Mouse (Mus musculus): Measurements from ENCODE around the gene Zscan20. TPM values are rescaled to one million over a fixed set of nuclear protein-coding genes. Genes with fewer than 3 reads are reported as not detected.
"Not testable (repeated sequence)": the region's sequence is repeated elsewhere in the genome, so short reads cannot be mapped to it uniquely, and the experiment has no call there.

Zscan20 gene
- polyA plus RNA-seq, 1 experiment from 2014 or later: 4.1 TPM

DNA sequence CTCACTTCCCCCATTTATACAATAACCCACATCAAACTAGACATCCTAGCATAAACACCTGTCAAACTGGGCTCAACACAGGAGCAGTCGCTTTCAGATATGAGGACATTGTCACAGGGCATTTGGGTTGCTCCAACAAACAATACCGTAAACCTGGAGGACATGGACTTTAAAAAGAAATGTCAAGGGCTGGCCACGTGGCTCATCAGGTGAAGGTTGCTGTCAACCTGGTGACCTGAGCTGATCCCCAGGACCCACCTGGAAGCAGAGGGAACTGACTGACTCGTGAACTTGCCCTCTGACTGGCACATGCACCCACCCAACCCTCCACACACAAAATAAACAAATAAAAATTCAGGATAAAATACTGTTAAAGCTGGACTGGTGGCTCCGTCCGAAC is 10.7 kb upstream of the Zscan20 start:
- no peak for ATAC-seq (replicated peaks; ENCODE audit: insufficient number of reproducible peaks, low FRiP score, low TSS enrichment, low read depth)

DNA sequence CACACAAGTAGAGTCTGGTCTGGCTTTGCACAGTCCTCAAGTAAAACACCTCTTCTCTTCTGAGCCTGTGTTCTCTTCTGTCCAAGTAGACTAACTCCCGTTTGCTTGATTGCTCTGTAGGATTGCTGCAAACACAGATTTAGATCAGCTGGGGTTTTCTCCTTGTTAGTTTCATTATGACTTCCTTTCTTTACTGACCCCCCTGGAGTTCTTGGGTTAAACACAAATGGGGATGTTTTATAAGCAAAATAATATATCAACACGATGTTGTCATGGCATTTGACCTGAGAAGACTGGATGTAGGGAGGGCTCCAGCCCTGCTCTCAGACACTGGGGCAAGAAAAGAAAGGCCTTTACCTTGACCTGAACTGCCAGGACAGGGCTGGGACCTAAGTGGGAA is 9.1 kb upstream of the Zscan20 start:
- Histone ChIP-seq H3K4me3 (ENCODE audit: low read depth, low read length) (no peak overlapping the region), H3K9ac (replicated peaks; ENCODE audit: low read length) (no peak overlapping the region), H3K27me3 (ENCODE audit: control insufficient read depth, insufficient read depth, low read length) (no peaks in the 10 kb centered on the region; the same call in 1 of the 2 replicates), H3K27ac (replicated peaks; ENCODE audit: low read depth, low read length) (no peak overlapping the region), H3K4me1 (ENCODE audit: control insufficient read depth, insufficient read depth, low read length) (peaks cover 4% of the 10 kb centered on the region; the same call in 1 of the 2 replicates), H3K36me3 (replicated peaks; ENCODE audit: control insufficient read depth, insufficient read depth, low read depth, low read length) (no peaks in the 10 kb centered on the region), H3K4me2 (ENCODE audit: low read depth, low read length) (no peak overlapping the region), H3K9me3 (replicated peaks; ENCODE audit: control insufficient read depth, low read length) (no peaks in the 10 kb centered on the region)
- no peak for DNase-seq (ENCODE audit: low spot score)
- ATAC-seq (replicated peaks; ENCODE audit: insufficient number of reproducible peaks, low FRiP score, low TSS enrichment, low read depth): no peak
- 37% methylated on average over 2 of the region's 2 CpGs for WGBS

More for the DNA sequence above, 10.7 kb upstream of the Zscan20 start:
- H3K4me3 ChIP-seq (ENCODE audit: low read depth, low read length): no peak overlapping the region
- H3K4me2 ChIP-seq (ENCODE audit: low read depth, low read length): no peak overlapping the region
- no peaks in the 10 kb centered on the region for H3K36me3 ChIP-seq (replicated peaks; ENCODE audit: control insufficient read depth, insufficient read depth, low read depth, low read length)
- H3K27me3 ChIP-seq (ENCODE audit: control insufficient read depth, insufficient read depth, low read length): no peaks in the 10 kb centered on the region; the same call in 1 of the 2 replicates
- no peak overlapping the region for H3K27ac ChIP-seq (replicated peaks; ENCODE audit: low read depth, low read length)
- H3K4me1 ChIP-seq (ENCODE audit: control insufficient read depth, insufficient read depth, low read length): peaks cover 4% of the 10 kb centered on the region; the same call in 1 of the 2 replicates
- DNase-seq (ENCODE audit: low spot score): no peak
- no peaks in the 10 kb centered on the region for H3K9me3 ChIP-seq (replicated peaks; ENCODE audit: control insufficient read depth, low read length)
- 77% methylated on average over 6 of the region's 6 CpGs for WGBS
- no peak overlapping the region for H3K9ac ChIP-seq (replicated peaks; ENCODE audit: low read length)

DNA sequence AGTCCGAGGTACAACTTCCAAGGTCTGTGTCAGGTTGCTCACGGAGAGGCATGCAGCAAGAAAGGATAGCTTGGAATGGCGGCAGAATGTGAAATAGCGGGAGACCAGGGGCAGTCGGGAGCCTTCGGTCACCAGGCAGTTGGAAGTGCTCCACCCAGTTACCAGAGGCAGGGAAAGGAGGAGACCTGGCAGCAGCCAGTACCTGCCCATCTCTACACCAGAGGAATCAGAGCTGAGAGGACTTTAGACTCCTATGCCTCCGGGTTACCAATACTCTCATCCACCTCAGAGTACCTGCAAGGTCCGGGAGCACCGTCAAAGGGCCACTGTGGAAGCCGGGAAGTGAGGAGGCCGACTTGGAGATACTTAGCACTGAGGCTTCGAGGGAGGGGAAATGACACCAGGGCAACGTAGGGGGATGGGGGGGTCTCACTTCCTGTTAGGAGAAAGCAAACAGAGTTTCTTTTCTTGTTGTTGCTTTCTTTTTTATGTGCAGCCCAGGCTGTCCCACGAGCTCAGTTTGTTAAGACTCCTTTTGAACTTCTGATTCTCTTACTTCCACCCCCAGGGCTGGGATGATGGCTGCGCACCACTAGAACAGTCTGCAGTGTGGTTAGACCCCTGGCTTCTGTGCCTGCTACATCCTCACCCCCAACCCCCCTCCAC is 8.5 kb upstream of the Zscan20 start, which contains the start of gene Tlr12:
Gene Tlr12 (minus strand): TSS at position 374 of the 666 bp plus-strand sequence.
- no peak for ATAC-seq (replicated peaks; ENCODE audit: insufficient number of reproducible peaks, low FRiP score, low TSS enrichment, low read depth)
- H3K27me3 ChIP-seq (ENCODE audit: control insufficient read depth, insufficient read depth, low read length): no peaks in the 10 kb centered on the region; the same call in 1 of the 2 replicates
- DNase-seq (ENCODE audit: low spot score): peak; percentile 16
- H3K27ac ChIP-seq (replicated peaks; ENCODE audit: low read depth, low read length): no peak within 1 kb of the TSS
- H3K36me3 ChIP-seq (replicated peaks; ENCODE audit: control insufficient read depth, insufficient read depth, low read depth, low read length): no peaks in the 10 kb centered on the region
- H3K4me2 ChIP-seq (ENCODE audit: low read depth, low read length): no peak within 1 kb of the TSS
- no peaks in the 10 kb centered on the region for H3K9me3 ChIP-seq (replicated peaks; ENCODE audit: control insufficient read depth, low read length)
- H3K4me3 ChIP-seq (ENCODE audit: low read depth, low read length): no peak within 1 kb of the TSS
- no peak within 1 kb of the TSS; the same call in 1 of the 2 replicates for H3K9ac ChIP-seq (replicated peaks; ENCODE audit: low read length)
- 43% methylated on average over 15 of the region's 15 CpGs for WGBS
- H3K4me1 ChIP-seq (ENCODE audit: control insufficient read depth, insufficient read depth, low read length): peaks cover 4% of the 10 kb centered on the region; the same call in 1 of the 2 replicates

DNA sequence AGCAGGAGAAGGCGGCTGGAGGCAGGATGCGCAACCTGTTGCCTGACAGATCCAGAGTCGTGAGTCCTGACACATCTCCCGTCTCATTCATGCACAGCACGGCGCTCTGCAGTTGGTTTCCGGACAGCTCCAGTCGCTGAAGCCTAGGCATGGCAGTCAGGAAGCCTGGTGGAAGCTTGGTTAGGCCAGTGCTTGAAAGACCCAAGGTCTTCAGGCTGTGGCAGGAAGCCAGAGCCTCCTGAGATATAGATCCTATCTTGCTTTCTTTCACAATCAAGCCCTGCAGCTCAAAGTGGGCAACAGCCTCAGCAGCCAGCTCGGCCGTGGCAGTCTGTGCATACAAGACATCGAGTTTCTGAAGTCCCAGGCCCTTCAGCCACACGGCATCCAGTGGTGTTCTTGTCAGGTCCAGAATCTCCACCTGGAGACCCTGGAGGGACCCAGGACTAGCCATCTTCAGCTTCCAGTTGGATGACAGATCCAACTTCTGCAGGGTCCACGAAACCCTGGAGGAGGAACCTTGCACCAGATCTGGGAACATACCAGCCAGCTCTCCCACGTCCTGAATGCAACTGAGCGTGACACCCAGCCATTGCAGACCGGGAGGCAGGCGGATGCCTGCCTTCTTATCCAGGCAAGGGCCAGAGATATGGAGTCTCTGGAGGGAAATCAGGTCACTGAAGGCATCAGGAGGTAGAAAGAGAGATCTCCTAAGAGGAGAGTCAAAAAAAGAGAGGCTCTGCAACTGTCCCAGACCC is 7.6 kb upstream of the Zscan20 start:
- no peak overlapping the region for H3K27ac ChIP-seq (replicated peaks; ENCODE audit: low read depth, low read length)
- no peak for ATAC-seq (replicated peaks; ENCODE audit: insufficient number of reproducible peaks, low FRiP score, low TSS enrichment, low read depth)
- H3K27me3 ChIP-seq (ENCODE audit: control insufficient read depth, insufficient read depth, low read length): no peaks in the 10 kb centered on the region
- DNase-seq (ENCODE audit: low spot score): no peak
- no peaks in the 10 kb centered on the region for H3K36me3 ChIP-seq (replicated peaks; ENCODE audit: control insufficient read depth, insufficient read depth, low read depth, low read length)
- 76% methylated on average over 17 of the region's 17 CpGs for WGBS
- no peak overlapping the region for H3K9ac ChIP-seq (replicated peaks; ENCODE audit: low read length)
- peaks cover 4% of the 10 kb centered on the region; the same call in 1 of the 2 replicates for H3K4me1 ChIP-seq (ENCODE audit: control insufficient read depth, insufficient read depth, low read length)
- H3K4me2 ChIP-seq (ENCODE audit: low read depth, low read length): no peak overlapping the region
- H3K9me3 ChIP-seq (replicated peaks; ENCODE audit: control insufficient read depth, low read length): no peaks in the 10 kb centered on the region
- no peak overlapping the region for H3K4me3 ChIP-seq (ENCODE audit: low read depth, low read length)

DNA sequence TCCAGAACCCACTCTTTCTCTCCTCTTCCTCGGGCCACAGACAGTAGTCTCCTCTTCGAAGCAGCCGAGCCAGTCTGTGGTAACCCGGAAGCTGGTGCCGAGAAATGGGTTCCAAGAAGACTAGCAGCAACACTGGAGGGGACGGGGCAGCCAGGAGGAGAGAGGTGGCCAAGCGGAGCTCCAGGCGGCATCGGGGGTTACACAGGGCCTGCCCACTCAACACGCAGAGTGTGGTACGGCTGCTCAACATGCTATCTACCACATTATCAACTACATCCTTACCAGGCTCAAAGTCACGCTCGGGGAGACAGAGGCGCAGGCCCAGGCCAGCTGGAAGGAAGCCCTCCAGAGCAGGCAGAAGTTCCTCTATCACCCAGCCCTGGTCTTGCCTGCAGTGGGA is 5.9 kb upstream of the Zscan20 start:
- no peaks in the 10 kb centered on the region for H3K27me3 ChIP-seq (ENCODE audit: control insufficient read depth, insufficient read depth, low read length)
- no peaks in the 10 kb centered on the region for H3K9me3 ChIP-seq (replicated peaks; ENCODE audit: control insufficient read depth, low read length)
- no peak overlapping the region for H3K4me3 ChIP-seq (ENCODE audit: low read depth, low read length)
- ATAC-seq (replicated peaks; ENCODE audit: insufficient number of reproducible peaks, low FRiP score, low TSS enrichment, low read depth): no peak
- H3K27ac ChIP-seq (replicated peaks; ENCODE audit: low read depth, low read length): no peak overlapping the region
- H3K36me3 ChIP-seq (replicated peaks; ENCODE audit: control insufficient read depth, insufficient read depth, low read depth, low read length): no peaks in the 10 kb centered on the region
- no peak overlapping the region for H3K4me2 ChIP-seq (ENCODE audit: low read depth, low read length)
- no peak for DNase-seq (ENCODE audit: low spot score)
- no peak overlapping the region for H3K9ac ChIP-seq (replicated peaks; ENCODE audit: low read length)
- WGBS: 94% methylated on average over 14 of the region's 14 CpGs
- peaks cover 4% of the 10 kb centered on the region; the same call in 1 of the 2 replicates for H3K4me1 ChIP-seq (ENCODE audit: control insufficient read depth, insufficient read depth, low read length)

DNA sequence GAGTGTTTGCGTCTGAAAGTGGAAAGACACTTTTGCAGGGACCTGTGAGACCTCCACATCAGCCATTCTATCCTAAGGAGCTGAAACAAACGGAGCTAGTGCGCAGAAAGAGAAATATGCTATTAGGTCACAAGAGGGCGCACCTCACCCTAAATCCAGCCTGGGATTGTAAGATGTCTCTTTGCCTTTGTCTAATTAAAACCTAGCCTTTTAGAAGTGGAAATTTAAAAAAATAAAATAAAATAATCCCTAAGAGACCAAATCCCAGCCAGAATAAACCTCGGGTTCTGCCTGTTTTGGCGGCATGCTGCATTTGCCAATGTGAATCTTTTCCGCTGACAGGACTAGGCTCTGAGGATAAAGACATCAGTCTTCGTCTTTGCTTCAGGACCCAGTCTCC is 3.4 kb upstream of the Zscan20 start:
- 21% methylated on average over 8 of the region's 8 CpGs for WGBS

DNA sequence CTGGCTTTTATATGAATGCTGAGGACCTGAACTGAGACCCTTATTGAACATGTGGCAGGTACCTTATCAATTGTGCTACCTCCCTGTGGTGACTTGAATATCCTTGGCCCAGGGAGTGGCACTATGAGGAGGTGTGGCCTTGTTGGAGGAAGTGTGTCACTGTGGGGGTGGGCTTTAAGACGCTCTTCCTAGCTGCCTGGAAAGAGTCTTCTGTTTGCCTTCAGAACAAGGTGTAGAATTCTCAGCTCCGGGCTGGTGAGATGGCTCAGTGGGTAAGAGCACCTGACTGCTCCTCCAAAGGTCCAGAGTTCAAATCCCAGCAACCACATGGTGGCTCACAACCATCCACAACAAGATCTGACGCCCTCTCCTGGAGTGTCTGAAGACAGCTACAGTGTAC is 1.8 kb upstream of the Zscan20 start:
- DNase-seq (ENCODE audit: low spot score); H3K4me2 ChIP-seq (ENCODE audit: low read depth, low read length); H3K4me3 ChIP-seq (ENCODE audit: low read depth, low read length); H3K27ac ChIP-seq (replicated peaks; ENCODE audit: low read depth, low read length); ATAC-seq (replicated peaks; ENCODE audit: insufficient number of reproducible peaks, low FRiP score, low TSS enrichment, low read depth); H3K36me3 ChIP-seq (replicated peaks; ENCODE audit: control insufficient read depth, insufficient read depth, low read depth, low read length); H3K27me3 ChIP-seq (ENCODE audit: control insufficient read depth, insufficient read depth, low read length); H3K9ac ChIP-seq (replicated peaks; ENCODE audit: low read length); H3K4me1 ChIP-seq (ENCODE audit: control insufficient read depth, insufficient read depth, low read length); H3K9me3 ChIP-seq (replicated peaks; ENCODE audit: control insufficient read depth, low read length): not testable (repeated sequence)
- 77% methylated on average over 3 of the region's 3 CpGs for WGBS

More for the DNA sequence above, 3.4 kb upstream of the Zscan20 start:
- Histone ChIP-seq H3K9ac (replicated peaks; ENCODE audit: low read length) (no peak overlapping the region), H3K36me3 (replicated peaks; ENCODE audit: control insufficient read depth, insufficient read depth, low read depth, low read length) (no peaks in the 10 kb centered on the region), H3K4me3 (ENCODE audit: low read depth, low read length) (no peak overlapping the region), H3K9me3 (replicated peaks; ENCODE audit: control insufficient read depth, low read length) (no peaks in the 10 kb centered on the region), H3K4me1 (ENCODE audit: control insufficient read depth, insufficient read depth, low read length) (peaks cover 2% of the 10 kb centered on the region; the same call in 1 of the 2 replicates), H3K27ac (replicated peaks; ENCODE audit: low read depth, low read length) (no peak overlapping the region), H3K27me3 (ENCODE audit: control insufficient read depth, insufficient read depth, low read length) (no peaks in the 10 kb centered on the region), H3K4me2 (ENCODE audit: low read depth, low read length) (no peak overlapping the region)
- DNase-seq (ENCODE audit: low spot score): peak; percentile 88
- ATAC-seq (replicated peaks; ENCODE audit: insufficient number of reproducible peaks, low FRiP score, low TSS enrichment, low read depth): no peak

DNA sequence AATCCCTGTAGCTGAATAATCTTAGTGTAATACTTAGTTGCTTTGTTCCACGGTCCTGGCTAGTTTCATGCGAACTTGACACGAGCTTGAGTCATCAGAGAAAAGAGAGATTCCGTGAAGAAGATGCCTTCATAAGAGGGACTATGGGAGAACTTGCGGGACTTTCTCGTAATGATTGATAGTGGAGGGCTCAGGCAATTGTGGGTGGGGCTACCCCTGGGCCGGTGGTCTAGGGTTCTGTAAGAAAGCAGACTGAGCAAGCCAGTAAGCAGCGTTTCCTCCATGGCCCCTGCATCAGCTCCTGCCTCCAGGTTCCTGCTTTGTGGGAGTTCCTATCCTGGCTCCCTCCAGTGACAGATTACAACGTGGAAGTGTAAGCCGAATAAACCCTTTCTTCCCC is 808 bp upstream of the Zscan20 start:
- no peaks in the 10 kb centered on the region for H3K9me3 ChIP-seq (replicated peaks; ENCODE audit: control insufficient read depth, low read length)
- no peak overlapping the region for H3K4me3 ChIP-seq (ENCODE audit: low read depth, low read length)
- no peaks in the 10 kb centered on the region for H3K4me1 ChIP-seq (ENCODE audit: control insufficient read depth, insufficient read depth, low read length)
- no peaks in the 10 kb centered on the region for H3K27me3 ChIP-seq (ENCODE audit: control insufficient read depth, insufficient read depth, low read length)
- H3K27ac ChIP-seq (replicated peaks; ENCODE audit: low read depth, low read length): no peak overlapping the region
- H3K9ac ChIP-seq (replicated peaks; ENCODE audit: low read length): no peak overlapping the region
- 33% methylated on average over 10 of the region's 10 CpGs for WGBS
- H3K36me3 ChIP-seq (replicated peaks; ENCODE audit: control insufficient read depth, insufficient read depth, low read depth, low read length): no peaks in the 10 kb centered on the region
- H3K4me2 ChIP-seq (ENCODE audit: low read depth, low read length): no peak overlapping the region
- DNase-seq (ENCODE audit: low spot score) (no peak), ATAC-seq (replicated peaks; ENCODE audit: insufficient number of reproducible peaks, low FRiP score, low TSS enrichment, low read depth) (no peak)
